Mouse (Mus musculus): ENCODE measurements at regions not wholly inside any gene's neighbourhood (a gene's known extent, or its start where the extent isn't known, plus 50 kb on each side); places are given as distances from the start of the nearest gene placed in this dataset.
A peak's percentile ranks its signal among the peaks of the same experiment; 100 is the strongest.

DNA sequence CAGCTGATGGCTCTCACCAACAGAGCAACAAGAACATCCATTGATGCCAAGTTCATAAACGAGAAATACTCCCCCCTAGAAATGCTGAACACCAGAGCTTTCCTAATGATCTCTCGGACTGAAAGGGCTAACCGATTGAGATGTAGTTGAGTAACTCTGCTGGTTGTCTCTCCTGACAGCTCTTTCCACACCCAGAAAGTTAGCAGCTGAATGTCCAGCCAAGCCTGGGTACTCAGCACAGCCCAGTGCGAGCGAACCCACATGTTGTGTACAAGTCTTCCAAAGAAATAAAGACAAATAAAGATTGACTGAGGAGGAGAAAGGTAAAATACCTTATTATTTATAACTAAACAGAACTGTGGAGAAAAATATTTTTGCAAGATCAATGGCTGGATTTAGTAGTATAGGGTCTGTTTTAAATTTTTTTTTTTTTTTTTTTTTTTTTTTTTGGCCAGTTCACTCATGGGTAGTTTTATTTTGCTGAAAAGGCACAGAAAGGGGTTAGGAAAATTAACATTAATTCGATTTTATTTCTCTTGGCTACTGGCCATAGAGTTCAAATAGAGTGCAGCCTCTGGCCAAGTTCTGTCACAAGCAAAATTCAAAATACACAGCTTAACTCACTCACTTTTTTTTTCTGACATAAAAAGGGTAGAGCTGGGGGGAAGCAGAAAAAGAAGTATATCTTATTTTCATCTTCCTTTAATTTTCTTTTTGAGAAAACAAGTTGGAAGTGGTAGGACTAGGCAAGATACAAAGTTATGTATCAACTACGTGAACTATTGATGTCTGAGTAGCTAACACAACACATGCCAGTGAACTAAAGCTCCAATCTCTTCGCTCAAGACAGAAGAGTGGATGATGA, 261.2 kb upstream of the Npvf start:
- no peak for DNase-seq (ENCODE audit: low spot score)

DNA sequence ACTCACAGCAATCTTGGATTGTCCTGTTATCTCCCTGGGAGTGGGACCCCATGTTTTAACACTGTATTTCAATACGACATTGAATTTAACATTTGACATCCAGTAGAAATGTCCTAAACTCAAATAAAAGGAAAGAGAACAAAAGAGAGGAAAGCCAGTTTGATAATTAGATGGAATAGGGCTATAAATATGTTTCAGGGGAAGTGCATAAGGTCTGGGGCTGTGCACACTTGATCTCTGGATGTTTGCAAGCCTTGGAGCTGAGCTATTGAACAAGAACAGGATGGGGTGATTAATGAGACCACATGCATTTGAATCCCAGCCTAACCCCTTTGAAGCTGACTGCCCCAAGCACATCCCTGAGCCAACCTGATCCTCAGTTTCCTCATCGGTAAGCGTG, 264.0 kb upstream of the Npvf start:
- DNase-seq (ENCODE audit: low spot score) = no peak

DNA sequence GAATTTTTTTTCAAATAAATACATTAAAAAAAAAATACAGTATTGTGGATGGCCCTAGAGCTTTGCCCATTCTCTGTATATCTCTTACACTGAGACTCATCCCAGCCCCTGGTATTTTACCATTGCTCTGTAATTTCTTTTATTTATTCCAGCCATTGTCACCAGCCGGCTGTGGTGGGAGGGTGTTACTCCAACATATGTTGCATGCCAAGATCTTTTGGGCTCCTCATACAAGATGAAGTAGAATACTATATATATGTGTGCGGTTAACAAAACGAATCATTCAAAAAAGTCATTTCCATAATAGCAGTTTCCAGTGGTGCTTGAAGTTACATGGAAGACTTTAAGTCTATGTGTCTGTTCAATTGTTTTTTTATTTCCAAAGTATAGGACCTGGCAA, 268.0 kb upstream of the Npvf start:
- DNase-seq (ENCODE audit: low spot score) = no peak

DNA sequence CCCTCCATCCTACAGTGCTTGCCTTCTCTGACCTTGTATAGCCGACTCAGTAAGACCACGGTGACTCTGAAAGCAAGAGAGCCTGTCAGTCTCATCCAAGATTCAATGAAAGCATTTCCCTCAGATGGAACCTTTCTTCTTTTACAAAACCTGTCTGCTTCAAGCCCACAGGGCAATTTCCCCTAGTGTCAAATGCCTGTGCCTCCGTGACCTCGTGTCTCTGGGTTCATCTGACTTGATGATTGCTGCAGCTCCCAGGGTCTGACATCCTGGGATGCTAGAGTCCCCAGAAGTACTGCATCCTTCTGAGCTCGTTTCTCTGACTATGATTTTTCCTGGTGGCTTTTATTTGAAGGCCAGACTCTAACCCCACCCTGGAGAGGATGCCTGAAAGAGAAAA, 270.3 kb upstream of the Npvf start:
- no peak for DNase-seq (ENCODE audit: low spot score)

DNA sequence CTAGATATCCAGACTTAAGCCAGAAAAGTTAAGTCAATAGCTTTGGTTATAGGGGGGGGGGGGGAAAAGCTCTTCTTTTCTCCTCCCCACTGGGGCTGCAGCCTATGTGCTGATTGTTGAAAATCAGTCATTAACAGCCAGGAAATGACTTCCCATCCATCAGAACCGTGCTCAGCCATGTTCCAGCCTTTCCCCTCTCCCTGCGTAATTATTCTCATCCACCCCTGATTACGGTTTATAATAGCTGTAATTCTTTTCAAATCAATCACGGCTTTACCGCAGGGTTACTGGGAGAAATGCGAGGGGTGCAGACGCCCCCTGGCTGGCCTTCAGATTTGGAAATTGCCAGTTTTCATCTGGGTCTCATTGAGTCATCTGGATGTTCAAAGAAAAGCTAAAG, 270.8 kb upstream of the Npvf start:
- no peak for DNase-seq (ENCODE audit: low spot score)

DNA sequence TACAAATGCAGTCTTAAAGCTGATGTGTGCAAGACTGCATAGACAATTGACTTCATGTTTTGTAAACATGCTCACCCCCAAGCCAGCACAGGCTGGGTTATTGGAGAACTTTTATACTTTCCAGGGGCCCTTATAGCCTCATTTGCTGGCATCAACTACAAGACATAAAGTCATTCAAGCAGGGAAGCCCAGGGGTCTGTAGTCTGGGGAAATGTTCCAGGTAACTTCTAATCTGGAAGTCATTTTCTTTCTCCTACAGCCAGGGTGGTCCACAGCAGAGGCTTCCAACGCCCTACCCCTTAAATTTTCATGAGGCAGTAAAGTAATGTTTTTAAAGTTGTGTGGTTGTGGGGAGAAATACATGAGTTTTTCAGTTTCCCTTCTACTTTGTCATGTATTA, 272.1 kb upstream of the Npvf start:
- no peak for DNase-seq (ENCODE audit: low spot score)

DNA sequence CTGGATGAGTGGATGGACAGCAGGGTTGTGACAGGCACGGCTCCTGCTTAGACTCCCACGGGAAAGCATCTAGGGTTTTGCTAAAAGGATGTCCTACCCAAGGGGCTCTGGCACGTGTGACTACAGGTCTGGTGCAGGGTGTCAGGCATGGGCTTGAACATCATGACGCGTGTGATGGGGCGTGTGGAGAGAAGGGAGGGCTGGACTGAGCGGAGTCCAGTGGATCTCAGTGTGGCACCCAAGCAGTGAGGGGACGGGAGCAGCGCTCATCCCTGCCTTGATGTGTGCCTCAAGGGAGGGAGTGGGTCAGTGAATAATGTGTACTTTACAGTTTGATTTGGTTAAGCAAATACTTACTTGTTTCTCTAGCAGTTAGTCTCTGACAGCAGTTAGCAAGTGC, 275.3 kb upstream of the Npvf start:
- no peak for DNase-seq (ENCODE audit: low spot score)

DNA sequence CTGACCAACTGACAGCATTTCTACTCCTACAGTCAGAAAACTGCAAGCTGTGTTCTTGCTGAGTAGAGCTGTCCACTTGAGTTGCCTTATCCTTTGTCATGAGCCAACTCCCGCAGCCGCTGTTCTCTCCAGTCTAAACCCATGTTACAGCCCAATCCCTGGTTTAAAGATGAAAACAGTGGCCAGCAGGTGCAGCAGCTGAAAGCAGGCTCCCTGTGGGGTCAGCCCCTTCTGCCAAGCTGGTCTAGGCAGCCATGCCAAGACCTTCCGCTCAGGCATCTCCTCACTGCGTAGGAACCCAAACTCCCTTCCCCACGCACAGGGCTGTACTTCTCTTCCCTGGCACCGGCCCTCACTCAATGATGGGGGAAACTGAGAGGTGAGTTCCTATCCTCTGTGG, 279.3 kb upstream of the Npvf start:
- no peak for DNase-seq (ENCODE audit: low spot score)

DNA sequence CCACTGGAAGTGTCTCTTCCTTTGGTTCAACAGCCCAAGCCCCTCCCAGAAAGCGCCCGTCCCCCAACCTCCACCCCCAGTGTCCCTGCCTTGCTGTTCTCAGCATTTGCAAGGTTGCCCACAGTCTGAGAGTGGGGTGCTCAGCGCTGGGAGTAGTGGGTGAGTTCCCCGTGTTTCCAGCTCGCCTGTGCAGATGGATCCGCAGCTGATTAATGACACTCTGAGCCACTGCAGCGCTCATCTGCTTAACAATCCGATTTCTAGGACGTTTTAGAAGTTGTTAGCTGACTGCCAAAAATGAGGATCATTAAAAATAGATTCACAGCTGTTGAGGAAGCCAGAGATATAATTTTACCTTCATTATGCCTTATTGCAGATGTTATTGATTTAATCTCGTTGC, 280.0 kb upstream of the Npvf start:
- no peak for DNase-seq (ENCODE audit: low spot score)

DNA sequence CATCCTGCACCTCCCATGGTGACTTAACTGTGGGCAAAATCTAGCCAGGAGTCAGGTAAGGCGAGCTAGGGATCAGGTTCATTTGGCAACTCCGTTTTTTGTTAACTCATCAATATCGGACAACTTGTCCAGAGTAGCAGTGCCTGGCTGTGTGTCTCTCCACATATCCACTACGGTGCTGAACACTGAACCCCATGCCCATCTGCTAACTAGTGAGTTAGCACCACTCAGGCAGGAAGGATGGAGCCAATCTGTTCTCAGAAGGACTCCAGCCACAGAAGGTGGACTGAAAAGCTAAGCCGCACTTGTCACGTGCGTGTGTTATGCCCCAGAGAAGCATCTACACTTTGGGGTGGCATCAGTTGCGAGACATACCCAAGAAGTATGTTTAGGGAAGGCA, 282.1 kb upstream of the Npvf start:
- DNase-seq (ENCODE audit: low spot score) = no peak

DNA sequence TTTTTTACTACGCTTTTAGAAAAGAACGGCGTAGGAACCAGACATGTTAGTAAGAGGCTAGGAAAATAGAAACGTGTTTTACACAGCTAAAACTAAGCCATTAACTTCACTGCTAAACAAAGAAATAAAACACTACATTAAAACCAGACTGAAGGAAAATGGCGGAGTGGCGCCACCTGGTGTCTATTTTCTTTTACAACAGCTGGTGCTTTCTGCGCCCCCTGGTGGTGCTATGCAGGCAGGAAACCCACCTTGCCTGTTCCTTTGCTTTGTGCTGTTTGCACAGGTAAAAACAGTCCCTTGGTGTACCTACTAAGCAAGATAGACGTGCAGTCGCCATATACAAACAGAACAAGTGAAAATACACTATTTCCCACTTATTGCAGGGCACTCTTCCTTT, 282.9 kb upstream of the Npvf start:
- peak; percentile 54 for DNase-seq (ENCODE audit: low spot score)

DNA sequence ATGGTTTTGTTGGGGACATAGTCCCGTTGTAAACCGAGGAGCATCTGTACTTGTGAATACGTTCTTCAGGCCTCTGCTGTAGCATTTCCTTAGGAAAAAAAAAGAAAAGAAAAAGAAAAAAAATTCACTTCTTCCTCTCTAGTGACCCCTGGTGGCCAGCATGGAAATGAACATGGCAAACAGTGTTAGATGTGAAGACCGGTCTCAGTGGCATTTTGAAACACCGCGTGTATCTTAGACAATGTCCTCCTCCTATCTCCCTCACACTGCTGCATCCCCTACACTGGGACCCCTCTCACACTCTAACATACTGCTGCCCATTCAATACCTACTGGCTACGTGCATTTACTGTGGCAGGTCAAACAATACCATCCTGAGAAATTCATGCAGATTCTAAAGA, 284.6 kb upstream of the Npvf start:
- DNase-seq (ENCODE audit: low spot score) = no peak

DNA sequence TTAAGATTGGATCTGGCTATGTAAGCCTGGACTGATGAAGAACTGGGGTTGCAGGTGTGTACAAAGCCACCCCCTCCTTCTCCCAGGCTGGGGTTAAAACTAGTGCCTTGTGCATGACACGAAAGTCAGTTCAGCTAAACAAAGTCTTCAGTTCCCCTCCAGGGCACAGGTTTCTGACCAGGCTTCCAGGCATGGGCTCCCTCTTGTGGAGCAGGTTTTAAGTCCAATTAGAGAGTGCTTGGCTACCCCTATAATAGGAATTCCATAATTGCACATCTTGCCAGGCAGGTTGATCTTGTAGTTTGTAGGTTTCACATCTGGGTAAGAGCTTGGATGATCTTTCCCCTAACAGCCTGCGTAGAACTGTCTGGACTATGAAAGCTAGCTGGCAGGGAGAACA, 285.2 kb upstream of the Npvf start:
- no peak for DNase-seq (ENCODE audit: low spot score)

DNA sequence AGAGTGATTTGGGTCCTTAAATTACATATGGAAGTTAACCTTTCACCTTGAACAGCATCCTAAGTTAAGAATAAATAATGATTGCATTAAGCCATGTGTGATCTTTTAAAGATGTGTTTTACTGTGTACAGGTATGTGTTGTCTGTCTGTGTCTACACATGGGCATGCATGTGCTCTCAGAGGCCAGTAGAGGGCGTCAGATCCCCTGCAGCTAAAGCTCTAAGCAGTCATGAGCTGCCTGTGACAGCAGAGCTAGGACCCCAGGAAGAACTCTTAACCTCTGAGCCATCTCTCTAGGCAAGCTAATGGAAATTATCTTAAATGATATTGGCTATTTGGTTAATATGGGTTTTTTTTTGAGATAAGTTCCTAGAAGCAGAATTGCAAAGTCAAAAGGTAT, 285.9 kb upstream of the Npvf start:
- DNase-seq (ENCODE audit: low spot score) = no peak

DNA sequence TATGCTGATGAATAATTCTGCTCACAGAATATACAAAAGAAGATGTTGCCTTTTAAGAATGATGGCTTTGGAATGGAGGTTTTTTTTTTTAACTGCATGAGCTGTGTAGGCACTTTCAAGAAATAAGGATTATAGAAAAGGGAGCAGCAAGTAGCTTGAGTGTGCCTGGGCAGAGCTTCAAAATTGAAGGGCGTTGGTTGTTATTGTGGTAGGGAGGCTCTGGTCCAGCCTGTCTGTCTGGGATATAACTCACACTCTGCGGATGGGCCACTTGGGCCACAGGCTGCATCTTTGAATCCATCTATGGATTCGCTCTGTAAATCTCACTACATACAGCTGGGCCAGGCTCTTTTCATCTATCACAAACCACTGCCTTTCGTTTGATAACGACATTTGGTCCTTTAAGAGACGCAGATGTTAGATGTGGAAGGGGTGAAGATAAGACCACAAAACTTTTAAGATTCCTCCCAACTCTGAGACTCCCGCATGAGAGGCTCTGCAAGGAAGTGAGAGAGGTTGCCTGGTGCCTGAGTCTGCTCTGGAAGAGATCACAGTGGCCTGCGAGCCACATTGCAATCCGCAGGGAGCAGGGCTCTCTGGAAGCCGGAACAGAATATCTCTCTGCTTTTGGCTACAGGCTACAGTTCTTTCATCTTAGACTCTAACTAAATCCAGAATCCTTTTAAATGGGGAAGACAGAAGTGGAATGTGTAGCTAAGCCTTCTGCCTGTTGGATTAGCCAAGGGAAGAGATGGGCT, 286.6 kb upstream of the Npvf start:
- DNase-seq (ENCODE audit: low spot score) = no peak

DNA sequence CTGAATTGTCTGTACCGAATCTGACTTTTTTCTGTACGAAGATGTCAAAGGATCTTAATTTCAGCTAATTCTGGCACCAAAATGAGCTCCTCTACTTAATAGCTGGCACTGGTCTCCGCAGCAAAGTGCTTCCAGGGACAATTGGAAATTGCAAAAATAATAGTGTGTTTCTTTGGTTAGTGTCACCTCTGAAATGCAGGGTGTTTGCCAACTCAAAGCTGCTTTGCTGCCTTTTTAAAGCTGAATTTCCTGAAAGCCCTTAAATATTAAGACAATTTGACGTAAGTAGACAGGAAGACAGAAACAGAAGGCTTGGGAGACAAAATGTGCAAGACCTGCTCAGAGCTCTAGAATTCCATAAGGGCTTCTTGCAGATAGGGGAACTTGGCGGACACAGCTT, 288.5 kb upstream of the Npvf start:
- DNase-seq (ENCODE audit: low spot score) = no peak

DNA sequence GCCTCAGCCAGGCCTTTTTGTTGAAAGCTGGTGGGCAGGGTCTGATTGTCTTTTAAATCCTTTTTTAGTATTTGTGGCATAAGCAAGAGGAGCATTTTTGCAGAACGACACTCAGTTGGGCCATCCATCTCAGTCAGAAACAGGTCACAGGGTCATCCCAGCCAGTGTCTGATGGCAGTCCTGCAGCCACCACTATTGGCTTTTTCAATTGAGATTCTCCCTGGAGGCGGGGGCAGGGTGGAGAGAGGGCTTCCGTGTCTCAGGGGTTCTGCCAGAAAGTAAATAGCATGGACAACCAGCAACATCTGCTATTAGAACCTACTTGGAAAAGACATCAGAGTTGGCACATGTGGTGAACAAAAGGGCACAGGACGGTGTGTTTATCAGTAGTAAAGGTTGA, 293.8 kb upstream of the Npvf start:
- DNase-seq (ENCODE audit: low spot score) = no peak

DNA sequence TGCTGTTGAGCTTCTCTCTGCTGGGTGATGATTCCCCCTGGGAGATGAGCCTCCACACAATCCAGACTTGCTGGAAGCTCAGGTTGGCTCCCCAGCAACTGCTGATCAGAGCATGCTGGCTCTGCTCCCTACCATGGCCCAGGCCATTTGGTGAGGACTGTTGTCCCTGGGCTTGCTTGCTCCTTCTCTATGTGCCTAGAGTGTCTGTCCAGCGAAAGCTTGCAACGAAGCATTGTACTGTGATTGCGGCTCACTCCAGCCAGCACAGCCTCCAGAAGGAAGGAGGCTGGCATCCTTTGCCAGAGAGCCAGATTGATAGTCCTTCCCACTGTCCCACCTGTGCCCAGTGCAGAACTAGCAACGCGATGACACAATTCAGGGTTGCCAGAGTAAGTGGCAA, 295.1 kb upstream of the Npvf start:
- no peak for DNase-seq (ENCODE audit: low spot score)

DNA sequence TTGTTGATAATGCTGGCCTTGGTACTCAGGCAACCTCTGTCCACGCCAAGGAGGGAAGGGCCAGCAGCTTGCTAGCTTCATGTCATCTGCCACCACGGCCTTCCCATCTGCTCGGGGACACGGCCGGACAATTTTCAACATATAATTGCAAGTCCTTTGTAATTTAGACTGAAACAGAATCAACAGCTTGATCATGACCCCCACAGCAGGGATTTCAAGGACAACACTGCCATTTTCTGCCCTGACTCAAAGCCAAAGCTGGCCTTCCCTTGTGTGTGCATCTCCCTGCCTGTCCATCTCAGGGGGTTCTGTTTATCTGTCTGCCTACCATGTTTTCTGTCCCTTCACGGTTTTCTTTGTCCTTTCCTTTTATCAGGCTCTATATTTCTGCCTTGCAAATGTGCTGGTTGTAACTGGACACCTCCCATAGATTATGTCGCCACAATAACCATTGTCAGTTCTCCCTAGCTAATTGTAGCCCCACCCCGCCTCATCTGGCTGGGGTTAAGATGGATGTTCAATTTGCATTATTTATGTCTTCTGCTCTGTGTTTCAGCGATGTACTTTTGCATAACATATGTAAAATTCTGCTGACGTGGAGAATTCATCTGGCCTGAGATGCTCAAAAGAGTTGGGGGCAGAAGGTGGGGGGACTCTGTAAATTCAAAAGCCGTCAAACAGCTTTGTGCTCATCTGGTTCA, 295.8 kb upstream of the Npvf start:
- DNase-seq (ENCODE audit: low spot score) = no peak

DNA sequence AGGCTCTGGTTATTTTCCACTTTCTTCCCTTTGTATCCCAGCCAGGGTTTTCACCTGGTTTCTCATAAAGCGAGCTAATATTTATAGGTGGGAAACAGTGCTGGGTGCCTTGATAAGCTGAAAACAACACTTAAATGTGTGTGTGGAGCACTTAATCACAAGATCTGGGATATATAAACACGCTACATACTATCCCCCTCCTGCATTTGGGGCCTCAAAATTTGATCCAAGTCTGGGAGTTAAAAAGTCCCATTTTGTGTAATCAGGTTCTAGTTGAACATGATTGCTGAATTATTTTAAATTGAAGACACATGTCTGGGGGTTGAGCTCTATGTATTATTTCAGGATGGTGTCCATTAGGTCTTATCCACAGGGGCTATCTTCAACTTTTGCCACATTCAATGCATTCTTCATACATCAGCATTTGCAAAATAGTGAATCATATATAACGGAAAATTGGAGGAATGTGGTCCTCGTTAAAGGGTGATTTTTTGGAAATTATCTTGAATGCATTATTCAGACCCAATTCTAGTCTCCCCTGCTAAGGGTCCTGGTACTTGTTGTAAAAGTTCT, 303.2 kb upstream of the Npvf start:
- DNase-seq (ENCODE audit: low spot score) = no peak

DNA sequence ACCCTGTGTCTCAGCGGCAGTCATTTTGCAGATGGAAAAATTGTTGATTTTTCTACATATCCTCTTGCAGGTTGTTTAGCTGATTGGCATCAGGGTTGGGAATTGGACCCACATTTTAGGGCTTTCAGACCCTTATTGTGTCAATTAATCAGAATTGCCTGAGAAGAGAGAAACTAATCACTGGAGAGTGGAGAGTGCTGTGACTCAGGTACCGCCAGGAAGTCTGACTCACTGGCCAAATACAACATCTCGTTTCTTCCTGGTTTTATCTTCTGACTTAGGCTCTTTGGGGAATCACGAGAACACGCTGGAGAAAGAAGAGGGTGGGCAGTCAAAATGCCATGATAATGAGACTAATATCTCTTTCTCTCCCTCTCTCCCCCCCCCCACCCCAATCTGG, 306.1 kb upstream of the Npvf start:
- no peak for DNase-seq (ENCODE audit: low spot score)

DNA sequence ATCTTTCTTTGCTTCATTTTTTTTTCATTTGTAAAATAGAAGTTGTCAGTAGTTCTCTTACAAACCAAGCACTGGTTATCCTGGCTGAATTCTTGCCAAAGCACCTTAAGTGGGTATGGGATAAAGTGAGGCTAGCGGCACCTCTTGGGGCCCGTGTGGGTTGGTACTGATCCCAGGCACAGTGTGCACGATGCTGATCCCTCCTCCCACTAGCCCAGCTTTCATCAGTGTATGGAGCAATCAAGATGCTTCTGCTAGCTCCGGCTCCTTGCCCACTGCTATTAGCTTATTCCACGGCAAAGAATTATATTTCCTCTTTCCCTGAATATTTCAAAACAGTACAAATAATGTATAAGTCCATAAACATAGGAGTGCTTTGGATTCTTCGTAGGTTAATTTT, 307.4 kb upstream of the Npvf start:
- no peak for DNase-seq (ENCODE audit: low spot score)

DNA sequence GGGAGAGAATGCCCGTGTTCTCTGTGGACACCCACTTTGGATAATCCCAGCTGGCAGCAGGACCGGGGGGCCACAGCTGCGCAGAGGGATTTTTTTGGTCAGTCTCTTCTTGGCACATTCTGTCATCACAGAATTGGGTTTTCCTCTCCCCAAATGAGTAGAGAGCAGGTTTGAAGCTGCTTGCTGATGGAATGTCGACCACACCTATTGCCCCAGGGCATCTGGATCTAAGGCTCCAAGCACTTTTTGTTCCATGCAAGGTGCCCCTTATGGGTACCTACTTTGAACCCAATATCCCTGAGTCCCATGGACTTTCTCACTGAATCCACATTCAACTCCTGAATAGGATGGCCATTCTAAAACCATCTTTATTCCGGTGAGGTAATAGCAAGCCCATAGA, 314.3 kb upstream of the Npvf start:
- DNase-seq (ENCODE audit: low spot score) = no peak
